Mouse (Mus musculus): ENCODE measurements around the gene E2f2.
A peak's percentile ranks its signal among the peaks of the same experiment; 100 is the strongest.

E2f2 gene

DNA sequence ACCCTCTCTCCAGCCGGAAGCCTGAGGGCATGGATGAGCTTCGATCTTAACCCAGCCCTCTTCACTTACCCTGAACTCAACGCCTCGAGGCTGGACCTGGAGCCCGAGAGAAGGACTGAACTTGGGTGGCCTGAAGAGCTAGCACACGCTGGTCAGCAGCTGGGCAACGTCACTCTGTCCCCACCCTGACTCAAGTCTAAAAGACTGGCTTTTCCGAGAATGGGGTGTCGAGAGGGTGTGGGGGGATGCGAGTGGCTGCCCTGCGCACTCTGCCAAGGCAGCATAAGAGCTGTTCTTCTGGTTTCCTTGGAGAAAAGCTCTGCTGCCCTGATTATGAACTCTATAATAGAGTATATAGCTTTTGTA is 27.3 kb upstream of the E2f2 start:
- no peak for DNase-seq (ENCODE audit: low spot score)

- no peak for DNase-seq (ENCODE audit: low spot score)
Observed at GRCm38 (mm10) chr4:136145362-136145885, 26.8 kb upstream of the E2f2 start.

DNA sequence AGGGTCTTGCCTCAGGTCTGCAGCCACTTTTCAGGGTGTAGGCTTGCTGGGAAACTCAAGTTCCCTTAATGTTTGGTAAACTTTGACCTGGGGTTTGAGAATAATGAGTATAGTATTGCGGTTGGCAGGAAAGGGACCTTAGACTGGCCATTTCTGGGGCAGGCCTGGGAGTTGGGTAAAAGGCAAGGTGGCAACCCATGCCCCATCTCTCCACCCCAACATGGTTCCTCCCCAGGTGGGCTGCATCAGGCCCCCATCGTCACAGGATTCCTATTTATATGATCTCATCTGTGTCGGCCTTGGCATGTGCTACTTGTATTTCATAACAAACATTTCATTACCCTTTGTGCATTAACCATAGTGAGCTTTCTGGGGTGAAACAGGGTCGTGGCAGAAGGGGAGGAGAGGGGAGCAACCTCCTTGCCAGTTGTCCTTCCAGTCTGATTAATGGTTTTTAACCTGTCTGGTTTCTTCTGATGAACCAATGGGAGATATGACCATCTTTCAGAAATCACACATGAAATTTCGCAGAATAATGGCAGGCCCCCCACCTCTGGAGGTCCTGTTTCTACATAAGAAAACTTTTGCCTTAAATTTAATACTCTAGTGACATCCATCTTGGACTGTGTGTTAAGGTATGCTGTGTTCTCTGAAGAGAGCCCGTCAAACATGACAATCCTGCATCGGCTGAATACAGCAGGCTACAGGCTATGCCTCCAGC is 26.0 kb upstream of the E2f2 start:
- no peak for DNase-seq (ENCODE audit: low spot score)

DNA sequence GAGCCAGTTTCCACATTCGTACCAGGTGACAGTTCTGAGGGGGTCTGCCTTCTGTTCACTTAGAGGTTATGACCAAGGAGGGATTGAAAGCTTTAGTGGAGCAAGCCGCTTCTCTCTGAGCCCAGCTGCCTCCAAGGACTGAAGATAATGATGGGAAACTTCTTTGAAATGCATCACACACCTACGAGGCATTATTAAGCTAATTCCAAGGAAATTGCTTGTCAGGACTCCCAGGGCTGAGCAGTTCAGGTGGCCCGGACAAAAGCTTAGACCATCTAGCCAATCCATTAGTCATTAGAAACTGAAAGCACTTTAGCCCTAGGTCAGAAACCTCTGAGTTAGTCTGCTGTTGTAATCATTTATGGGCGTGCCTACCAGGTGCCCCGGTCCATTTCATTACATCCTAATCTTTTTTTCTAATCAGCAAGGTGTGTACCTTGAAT is 25.5 kb upstream of the E2f2 start:
- DNase-seq (ENCODE audit: low spot score): no peak

- peak; percentile 46 for DNase-seq (ENCODE audit: low spot score)
Observed at GRCm38 (mm10) chr4:136147436-136148135, 24.6 kb upstream of the E2f2 start.

- DNase-seq (ENCODE audit: low spot score): no peak
Observed at GRCm38 (mm10) chr4:136148342-136149044, 23.7 kb upstream of the E2f2 start.

DNA sequence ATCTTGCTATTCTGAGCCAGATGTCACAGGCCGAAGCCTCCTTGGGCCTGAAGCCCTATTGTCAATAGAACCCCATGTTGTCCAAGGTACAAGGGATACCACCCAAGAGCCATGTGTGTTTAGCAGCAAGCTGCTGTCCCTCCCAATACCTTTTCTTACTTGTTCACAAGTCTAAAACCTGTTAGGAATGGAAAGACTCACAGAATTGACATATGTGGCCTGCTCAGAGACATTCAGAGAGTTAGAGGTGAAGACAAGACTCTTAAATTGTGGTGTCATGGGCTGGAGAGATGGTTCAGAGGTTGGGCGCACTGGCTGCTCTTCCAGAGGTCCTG is 23.2 kb upstream of the E2f2 start:
- no peak for DNase-seq (ENCODE audit: low spot score)

GRCm38 (mm10) chr4:136149734-136150133 is 22.5 kb upstream of the E2f2 start:
- no peak for DNase-seq (ENCODE audit: low spot score)

- no peak for DNase-seq (ENCODE audit: low spot score)
Observed at GRCm38 (mm10) chr4:136150596-136150995, 21.6 kb upstream of the E2f2 start.

- DNase-seq (ENCODE audit: low spot score): no peak
Observed at GRCm38 (mm10) chr4:136152821-136153220, 19.4 kb upstream of the E2f2 start.

- no peak for DNase-seq (ENCODE audit: low spot score)
Observed at GRCm38 (mm10) chr4:136154462-136154861, 17.7 kb upstream of the E2f2 start.

DNA sequence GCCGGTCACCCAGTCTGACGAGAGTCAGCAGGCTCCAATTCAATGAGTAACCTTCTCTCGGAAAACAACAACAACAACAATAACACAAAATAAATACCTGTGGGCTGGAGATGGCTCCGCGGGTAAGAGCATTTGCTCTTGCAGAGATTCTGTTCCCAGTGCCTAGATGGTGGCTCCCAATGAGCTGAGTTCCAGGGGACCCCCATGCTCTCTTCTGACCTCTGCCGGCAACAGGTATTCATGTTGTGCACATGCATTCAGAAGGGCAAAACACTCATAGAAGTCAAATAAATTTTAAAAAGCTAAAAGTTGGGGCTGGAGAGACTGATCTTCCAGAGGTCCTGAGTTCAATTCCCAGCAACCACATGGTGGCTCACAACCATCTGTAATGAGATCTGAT is 13.7 kb upstream of the E2f2 start:
- no peak for DNase-seq (ENCODE audit: low spot score)

GRCm38 (mm10) chr4:136159802-136160397 is 12.3 kb upstream of the E2f2 start:
- peak; percentile 87 for DNase-seq (ENCODE audit: low spot score)

DNA sequence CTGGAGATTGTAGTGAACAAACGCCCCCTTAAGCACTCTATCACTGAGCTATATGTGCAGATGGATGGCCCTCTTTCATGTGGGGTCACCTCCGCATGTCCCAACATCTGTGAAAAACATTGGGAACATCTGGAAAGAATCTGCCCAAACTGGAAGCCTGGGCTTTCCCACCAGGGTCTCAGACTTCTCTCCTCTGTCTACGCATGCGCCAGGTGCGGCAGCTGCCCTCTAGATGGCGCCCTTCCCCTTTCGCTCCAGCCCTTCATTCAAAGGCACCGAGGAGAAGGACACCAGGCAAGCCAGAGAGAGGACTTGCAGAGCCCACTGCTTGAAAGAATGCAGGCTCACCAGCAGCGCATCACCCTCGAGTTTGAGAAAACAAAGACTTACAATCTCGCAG is 8.7 kb upstream of the E2f2 start:
- peak; percentile 92 for DNase-seq (ENCODE audit: low spot score)

DNA sequence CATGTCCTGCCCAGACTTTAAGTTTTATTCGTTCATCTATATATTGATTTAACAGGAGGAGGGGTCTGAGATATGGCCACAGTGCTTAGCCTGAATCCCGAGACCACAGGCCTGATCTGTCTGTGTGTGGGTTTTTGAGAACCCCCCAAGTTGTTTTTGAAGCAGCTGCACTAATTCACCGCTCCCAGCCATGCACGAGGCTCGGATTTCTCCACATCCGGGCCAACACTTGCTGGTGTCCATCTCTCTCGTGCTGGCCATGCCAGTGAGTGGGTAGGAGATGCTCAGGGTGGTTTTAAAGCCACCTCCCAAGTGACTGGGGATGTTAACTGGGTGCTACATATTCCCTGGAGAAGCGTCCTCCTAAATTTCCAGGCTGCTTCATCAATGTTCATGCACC is 7.2 kb upstream of the E2f2 start:
- DNase-seq (ENCODE audit: low spot score): no peak

DNA sequence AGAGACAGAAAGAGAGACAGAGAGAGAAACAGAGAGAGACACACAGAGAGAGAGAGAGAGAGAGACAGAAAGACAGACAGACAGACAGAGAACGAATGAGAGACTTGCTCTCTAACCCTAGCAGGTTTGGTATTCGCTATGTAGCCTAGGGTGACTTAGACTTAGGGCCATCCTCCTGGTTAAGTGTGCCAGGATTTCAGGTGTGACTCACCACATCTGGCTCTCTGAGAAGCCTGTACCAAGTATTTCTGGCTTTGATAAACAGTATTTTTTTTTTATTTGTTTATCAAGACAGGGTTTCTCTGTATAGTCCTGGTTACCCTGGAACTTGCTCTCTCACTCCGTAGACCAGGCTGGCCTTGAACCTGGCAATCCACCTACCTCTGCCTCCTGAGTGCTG is 4.5 kb upstream of the E2f2 start:
- DNase-seq (ENCODE audit: low spot score): no peak

DNA sequence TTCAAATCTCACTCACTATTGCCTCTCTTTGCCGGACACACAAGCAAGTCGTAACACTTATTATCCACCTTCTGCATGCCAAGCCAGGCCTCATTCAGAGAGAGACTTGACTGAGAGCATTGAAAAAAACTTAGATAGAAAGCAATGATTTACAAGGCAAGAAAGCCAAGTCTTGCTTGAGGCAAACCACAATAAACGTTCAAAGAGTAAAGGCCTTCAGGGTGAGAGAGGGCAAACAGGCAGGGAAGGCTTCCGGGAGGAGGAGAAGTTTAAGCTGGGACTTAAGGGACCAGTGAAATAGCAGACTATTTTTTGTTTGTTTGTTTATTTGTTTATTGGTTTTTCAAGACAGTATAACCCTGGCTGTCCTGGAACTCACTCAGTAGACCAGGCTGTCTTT is 1.8 kb upstream of the E2f2 start:
- no peak for DNase-seq (ENCODE audit: low spot score)

GRCm38 (mm10) chr4:136171455-136171854 is 739 bp upstream of the E2f2 start:
- peak; percentile 57 for DNase-seq (ENCODE audit: low spot score)

- DNase-seq (ENCODE audit: low spot score): peak; percentile 78
Observed at GRCm38 (mm10) chr4:136172542-136173209, 482 bp downstream of the E2f2 start.

DNA sequence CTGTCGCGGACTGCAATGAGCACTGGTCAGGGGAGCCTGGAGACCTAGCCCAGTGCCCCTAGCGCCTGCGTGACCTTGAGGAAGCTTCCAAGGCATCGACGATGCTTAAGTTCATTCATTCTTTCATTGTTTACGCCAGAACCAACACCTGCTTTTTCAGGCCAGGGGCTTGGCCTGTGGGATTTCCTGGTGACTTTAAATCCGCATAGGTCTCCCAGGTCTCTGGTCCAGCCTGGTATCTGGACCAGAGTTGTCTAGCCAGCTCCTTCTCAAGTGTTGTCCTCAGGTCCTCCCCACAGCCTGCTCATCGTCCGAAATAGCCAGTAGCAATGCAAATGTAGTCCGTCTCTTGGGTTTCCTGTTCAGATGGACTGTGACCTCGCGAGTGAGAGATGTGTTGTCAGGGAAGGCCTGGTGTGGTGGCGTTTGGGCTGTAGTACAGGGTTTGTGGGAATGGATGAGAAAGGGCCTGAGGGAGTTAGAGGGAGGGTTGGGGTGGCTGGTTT is 1.1 kb downstream of the E2f2 start:
- DNase-seq (ENCODE audit: low spot score): peak; percentile 66

DNA sequence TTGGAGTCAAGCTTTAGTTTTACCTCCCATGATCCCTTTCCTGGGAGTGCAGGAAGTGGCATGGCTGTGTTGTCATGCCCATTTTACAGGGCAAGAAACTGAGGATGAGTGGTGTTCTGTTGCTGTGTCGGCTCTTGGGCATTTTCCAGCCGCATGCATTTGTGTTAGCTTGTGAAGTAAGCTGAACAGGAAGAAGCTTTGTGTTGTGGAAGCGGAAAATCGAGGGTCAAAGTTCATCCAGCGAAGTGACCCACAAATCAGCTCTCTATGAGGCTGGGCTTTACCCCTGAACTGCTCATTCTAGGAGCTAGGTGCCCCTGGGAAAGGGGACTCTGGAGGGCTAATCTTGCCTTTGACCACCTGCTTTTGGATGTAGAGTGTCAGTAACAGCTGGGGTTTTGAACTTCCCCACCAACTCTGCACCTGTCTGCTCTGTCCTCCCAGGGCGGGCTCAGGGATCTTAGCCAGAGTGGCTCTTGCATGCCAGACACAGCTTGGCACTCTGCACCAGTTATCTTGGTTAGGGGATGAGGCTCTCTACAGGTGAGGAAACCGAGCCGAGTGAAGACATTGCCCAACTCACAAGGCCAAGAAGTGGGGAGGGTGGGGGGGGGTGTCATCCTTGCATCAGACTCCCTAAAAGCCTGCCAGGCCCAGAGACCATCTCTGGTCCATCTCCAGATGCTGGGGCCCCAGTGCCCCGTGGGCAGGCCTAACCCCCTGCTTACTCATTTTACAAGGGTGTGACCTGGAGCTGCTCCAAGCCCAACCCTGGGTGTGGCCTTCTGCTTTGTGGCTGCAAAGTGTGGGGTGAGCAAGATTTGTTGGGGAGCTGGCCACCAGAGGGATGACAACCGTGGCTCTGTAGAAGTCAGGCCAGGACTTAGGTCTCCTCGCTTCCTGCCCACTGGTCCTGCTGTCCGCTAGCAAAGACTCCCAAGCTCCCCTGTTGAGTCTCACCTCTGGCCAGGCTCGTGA is 2.3 kb downstream of the E2f2 start:
- peak; percentile 48 for DNase-seq (ENCODE audit: low spot score)

Measured in MN1 (cell line).